Mouse (Mus musculus) embryonic facial prominence, embryonic 15.5 days (tissue): ENCODE results near the gene Gdf9. TPM values are rescaled to one million over a fixed set of nuclear protein-coding genes. Genes with fewer than 3 reads are reported as not detected.
"Not testable (repeated sequence)": the region's sequence is repeated elsewhere in the genome, so short reads cannot be mapped to it uniquely, and the experiment has no call there.

Source experiments
- ATAC-seq: fragments of 200-750 bp; cut with Nextera tagmentation; 2 replicates; pipeline ENCODE4 v1.8.0; 2017; ENCODE audit warnings: low read depth, moderate TSS enrichment; ENCODE audit not compliant: insufficient number of reproducible peaks, low FRiP score, low TSS enrichment
- H3K27ac ChIP-seq: fragments of 300-500 bp; sonication (generic); replicated peaks from 2 replicates; pipeline ENCODE4 v1.5.1; 2015; ENCODE audit warnings: mild to moderate bottlenecking, inconsistent platforms
- H3K27me3 ChIP-seq: fragments of 300-500 bp; sonication (generic); 2 replicates; pipeline ENCODE4 v1.6.1; 2015; ENCODE audit warnings: inconsistent platforms
- H3K36me3 ChIP-seq: fragments of 300-500 bp; sonication (generic); 2 replicates; pipeline ENCODE4 v1.6.1; 2015; ENCODE audit warnings: mild to moderate bottlenecking, inconsistent platforms
- H3K4me1 ChIP-seq: fragments of 300-500 bp; sonication (generic); 2 replicates; pipeline ENCODE4 v1.6.1; 2015; ENCODE audit warnings: inconsistent platforms
- H3K4me2 ChIP-seq: fragments of 300-500 bp; sonication (generic); replicated peaks from 2 replicates; pipeline ENCODE4 v1.6.1; 2015; ENCODE audit warnings: mild to moderate bottlenecking, inconsistent platforms
- H3K4me3 ChIP-seq: fragments of 300-500 bp; sonication (generic); replicated peaks from 2 replicates; pipeline ENCODE4 v1.5.1; 2015; ENCODE audit warnings: mild to moderate bottlenecking, inconsistent platforms
- H3K9ac ChIP-seq: fragments of 300-500 bp; sonication (generic); 2 replicates; pipeline ENCODE4 v1.6.1; 2015; ENCODE audit warnings: inconsistent platforms
- H3K9me3 ChIP-seq: fragments of 300-500 bp; sonication (generic); replicated peaks from 2 replicates; pipeline ENCODE4 v1.6.1; 2016; ENCODE audit warnings: inconsistent platforms
- WGBS: fragments of 180-500 bp; shearing (Covaris S2); methylation state at CpG from one replicate; pipeline ENCODE4 v1.1.7; 2015; 5-methylcytosine and 5-hydroxymethylcytosine counted together
- polyA plus RNA-seq: library from polyadenylated mRNA; unstranded; fragments of >200 nt; fragmentation: Nextera tagmentation; extraction: Ambion mirVana; gene quantifications from 2 replicates; pipeline ENCODE4 v1.2.1, GENCODE M21; 2015

Gene Gdf9
- polyA plus RNA-seq, 1 experiment from 2014 or later = 2.4 TPM

GRCm38 (mm10) chr11:53426914-53427313, 3.9 kb upstream of the Gdf9 start:
- peaks cover 14% of the 10 kb centered on the region for H3K36me3 ChIP-seq
- not testable (repeated sequence) for H3K9me3 ChIP-seq, ATAC-seq, H3K27ac ChIP-seq, H3K9ac ChIP-seq, H3K27me3 ChIP-seq, H3K4me2 ChIP-seq, H3K4me3 ChIP-seq
- peaks cover 16% of the 10 kb centered on the region for H3K4me1 ChIP-seq
- 91% methylated on average over 3 of the region's 3 CpGs for WGBS

GRCm38 (mm10) chr11:53427993-53428715, 2.7 kb upstream of the Gdf9 start:
- no peak overlapping the region for H3K4me3 ChIP-seq
- H3K9me3 ChIP-seq = no peaks in the 10 kb centered on the region
- 93% methylated on average over 3 of the region's 3 CpGs for WGBS
- H3K36me3 ChIP-seq = peaks cover 14% of the 10 kb centered on the region
- no peaks in the 10 kb centered on the region for H3K27me3 ChIP-seq
- H3K4me2 ChIP-seq = no peak overlapping the region
- H3K4me1 ChIP-seq = peaks cover 16% of the 10 kb centered on the region
- no peak for ATAC-seq
- H3K9ac ChIP-seq = no peak overlapping the region
- no peak overlapping the region for H3K27ac ChIP-seq

- no peak overlapping the region for H3K4me3 ChIP-seq
- no peak overlapping the region for H3K27ac ChIP-seq
- H3K36me3 ChIP-seq = peaks cover 14% of the 10 kb centered on the region
- WGBS = 93% methylated on average over 5 of the region's 5 CpGs
- H3K4me1 ChIP-seq = peaks cover 16% of the 10 kb centered on the region
- no peak for ATAC-seq
- H3K9ac ChIP-seq = no peak overlapping the region
- H3K4me2 ChIP-seq = no peak overlapping the region
- H3K9me3 ChIP-seq = no peaks in the 10 kb centered on the region
- H3K27me3 ChIP-seq = no peaks in the 10 kb centered on the region
Measured at GRCm38 (mm10) chr11:53428716-53429057, 2.1 kb upstream of the Gdf9 start.

- H3K36me3 ChIP-seq = peaks cover 14% of the 10 kb centered on the region
- ATAC-seq = no peak
- H3K27me3 ChIP-seq = no peaks in the 10 kb centered on the region
- no peak overlapping the region for H3K27ac ChIP-seq
- H3K9me3 ChIP-seq = no peaks in the 10 kb centered on the region
- H3K4me2 ChIP-seq = peak overlapping the region; percentile 66
- peak overlapping the region; percentile 85 for H3K4me3 ChIP-seq
- H3K4me1 ChIP-seq = peaks cover 16% of the 10 kb centered on the region
- no peak overlapping the region for H3K9ac ChIP-seq
Measured at GRCm38 (mm10) chr11:53429182-53429581, 1.6 kb upstream of the Gdf9 start.

GRCm38 (mm10) chr11:53430300-53430669, 538 bp upstream of the Gdf9 start:
- ATAC-seq = peak; percentile 30
- H3K9ac ChIP-seq = peak overlapping the region; percentile 73
- WGBS = under 1% methylated on average over 34 of the region's 34 CpGs

GRCm38 (mm10) chr11:53431347-53432056, 679 bp downstream of the Gdf9 start:
- H3K9me3 ChIP-seq = no peaks in the 10 kb centered on the region
- WGBS = 16% methylated on average over 9 of the region's 9 CpGs
- H3K27me3 ChIP-seq = no peaks in the 10 kb centered on the region
- peaks cover 16% of the 10 kb centered on the region for H3K4me1 ChIP-seq
- peaks cover 14% of the 10 kb centered on the region for H3K36me3 ChIP-seq
- H3K27ac ChIP-seq = peak overlapping the region; percentile 76
- H3K4me2 ChIP-seq = peak overlapping the region; percentile 66
- peak; percentile 30; the same call in 1 of the 2 replicates for ATAC-seq
- H3K4me3 ChIP-seq = peak overlapping the region; percentile 85
- H3K9ac ChIP-seq = no peak overlapping the region

More at GRCm38 (mm10) chr11:53430300-53430669, 538 bp upstream of the Gdf9 start:
- Histone ChIP-seq H3K4me2 (peak overlapping the region; percentile 66), H3K27me3 (no peaks in the 10 kb centered on the region), H3K9me3 (no peaks in the 10 kb centered on the region), H3K27ac (peak overlapping the region; percentile 76), H3K4me1 (peaks cover 16% of the 10 kb centered on the region), H3K36me3 (peaks cover 14% of the 10 kb centered on the region), H3K4me3 (peak overlapping the region; percentile 85)

- H3K4me1 ChIP-seq = peaks cover 16% of the 10 kb centered on the region
- ATAC-seq = no peak
Measured at GRCm38 (mm10) chr11:53433057-53433456, 2.2 kb downstream of the Gdf9 start.

GRCm38 (mm10) chr11:53435504-53435903, 4.7 kb downstream of the Gdf9 start:
- H3K4me2 ChIP-seq = no peak overlapping the region
- WGBS = 79% methylated on average over 8 of the region's 8 CpGs
- H3K9ac ChIP-seq = no peak overlapping the region

More at GRCm38 (mm10) chr11:53433057-53433456, 2.2 kb downstream of the Gdf9 start:
- Histone ChIP-seq H3K4me2 (no peak overlapping the region), H3K27me3 (no peaks in the 10 kb centered on the region), H3K27ac (no peak overlapping the region), H3K9ac (no peak overlapping the region), H3K9me3 (no peaks in the 10 kb centered on the region), H3K4me3 (no peak overlapping the region), H3K36me3 (peaks cover 10% of the 10 kb centered on the region)
- 58% methylated on average over 6 of the region's 6 CpGs for WGBS

GRCm38 (mm10) chr11:53436338-53436737, 5.5 kb downstream of the Gdf9 start:
- H3K9ac ChIP-seq = no peak overlapping the region
- WGBS = 87% methylated on average over 6 of the region's 6 CpGs
- no peak overlapping the region for H3K4me3 ChIP-seq
- H3K4me2 ChIP-seq = no peak overlapping the region
- no peak for ATAC-seq
- no peaks in the 10 kb centered on the region for H3K27me3 ChIP-seq
- H3K27ac ChIP-seq = no peak overlapping the region
- no peaks in the 10 kb centered on the region for H3K9me3 ChIP-seq
- peaks cover 4% of the 10 kb centered on the region for H3K4me1 ChIP-seq
- H3K36me3 ChIP-seq = 0 out of 2 replicates have a peak, but pooled peaks cover 2% of the 10 kb centered on the region

More at GRCm38 (mm10) chr11:53435504-53435903, 4.7 kb downstream of the Gdf9 start:
- Histone ChIP-seq H3K27ac (no peak overlapping the region), H3K27me3 (no peaks in the 10 kb centered on the region), H3K9me3 (no peaks in the 10 kb centered on the region), H3K36me3 (0 out of 2 replicates have a peak, but pooled peaks cover 2% of the 10 kb centered on the region), H3K4me3 (no peak overlapping the region), H3K4me1 (peaks cover 6% of the 10 kb centered on the region)
- ATAC-seq = no peak

- Histone ChIP-seq H3K9me3 (no peaks in the 10 kb centered on the region), H3K27ac (no peak overlapping the region; the same call in 1 of the 2 replicates), H3K9ac (no peak overlapping the region), H3K27me3 (no peaks in the 10 kb centered on the region), H3K36me3 (0 out of 2 replicates have a peak, but pooled peaks cover 2% of the 10 kb centered on the region), H3K4me1 (0 out of 2 replicates have a peak, but pooled peaks cover 3% of the 10 kb centered on the region), H3K4me3 (no peak overlapping the region), H3K4me2 (no peak overlapping the region)
- ATAC-seq = no peak
- 24% methylated on average over 12 of the region's 12 CpGs for WGBS
Measured at GRCm38 (mm10) chr11:53441921-53442320, 11.1 kb downstream of the Gdf9 start.

GRCm38 (mm10) chr11:53443861-53444260, 13.0 kb downstream of the Gdf9 start:
- Histone ChIP-seq H3K4me3 (no peak overlapping the region), H3K36me3 (no peaks in the 10 kb centered on the region), H3K9ac (no peak overlapping the region), H3K4me1 (0 out of 2 replicates have a peak, but pooled peaks cover 3% of the 10 kb centered on the region), H3K27ac (no peak overlapping the region), H3K27me3 (no peaks in the 10 kb centered on the region), H3K4me2 (no peak overlapping the region), H3K9me3 (no peaks in the 10 kb centered on the region)
- no peak for ATAC-seq
- 29% methylated on average over 6 of the region's 6 CpGs for WGBS
